Mouse (Mus musculus) intestine, postnatal 0 days (tissue): ENCODE measurements around the gene Cacna1c. TPM values are rescaled to one million over a fixed set of nuclear protein-coding genes. Genes with fewer than 3 reads are reported as not detected.

Source experiments
- ATAC-seq: fragments of 200-750 bp; cut with Nextera tagmentation; 2 replicates; pipeline ENCODE4 v1.8.0; 2017; ENCODE audit warnings: mild to moderate bottlenecking, moderate TSS enrichment, moderate library complexity
- H3K27ac ChIP-seq: fragments of 300-500 bp; sonication (generic); 2 replicates; pipeline ENCODE4 v1.5.1; 2014; ENCODE audit warnings: mild to moderate bottlenecking, low read depth, low read length, moderate library complexity
- H3K27me3 ChIP-seq: fragments of 300-500 bp; sonication (generic); replicated peaks from 2 replicates; pipeline ENCODE4 v1.6.1; 2014; ENCODE audit warnings: low read length, mixed read lengths; ENCODE audit not compliant: control insufficient read depth, insufficient read depth
- H3K36me3 ChIP-seq: fragments of 300-500 bp; sonication (generic); 2 replicates; pipeline ENCODE4 v1.6.1; 2014; ENCODE audit warnings: mild to moderate bottlenecking, moderate library complexity; ENCODE audit not compliant: control insufficient read depth, insufficient read depth
- H3K4me1 ChIP-seq: fragments of 300-500 bp; sonication (generic); replicated peaks from 2 replicates; pipeline ENCODE4 v1.6.1; 2014; ENCODE audit warnings: antibody characterized with exemption, low read length, mixed read lengths; ENCODE audit not compliant: control insufficient read depth, insufficient read depth
- H3K4me2 ChIP-seq: fragments of 300-500 bp; sonication (generic); replicated peaks from 2 replicates; pipeline ENCODE4 v1.6.1; 2014; ENCODE audit warnings: low read depth, mild to moderate bottlenecking, moderate library complexity
- H3K4me3 ChIP-seq: fragments of 300-500 bp; sonication (generic); 2 replicates; pipeline ENCODE4 v1.5.1; 2014; ENCODE audit warnings: low read depth, low read length
- H3K9ac ChIP-seq: fragments of 300-500 bp; sonication (generic); 2 replicates; pipeline ENCODE4 v1.6.1; 2014; ENCODE audit warnings: mild to moderate bottlenecking, low read depth, low read length
- H3K9me3 ChIP-seq: fragments of 300-500 bp; sonication (generic); 2 replicates; pipeline ENCODE4 v1.6.1; 2016; ENCODE audit warnings: mixed run types; ENCODE audit not compliant: control insufficient read depth
- CTCF ChIP-seq: sonication (generic); IDR thresholded peaks from 2 replicates; pipeline ENCODE4 v1.5.1; 2016; ENCODE audit warnings: low read depth, mild to moderate bottlenecking, control low read depth, antibody characterized with exemption, moderate library complexity
- WGBS: fragments of 180-500 bp; shearing (Covaris S2); extraction: QIAGEN DNeasy Blood & Tissue Kit; methylation state at CpG from one replicate; pipeline ENCODE4 v1.1.7; 2014; 5-methylcytosine and 5-hydroxymethylcytosine counted together
- polyA plus RNA-seq: library from polyadenylated mRNA; unstranded; fragments of >200 nt; fragmentation: Nextera tagmentation; extraction: Ambion mirVana; gene quantifications from 2 replicates; pipeline ENCODE4 v1.2.1, GENCODE M21; 2015

The Cacna1c gene
- polyA plus RNA-seq, 1 experiment from 2014 or later: 1.2 TPM

GRCm38 (mm10) chr6:118958529-118958928 lies 237.7 kb downstream of the Cacna1c start:
- Histone ChIP-seq H3K4me3 (no peak overlapping the region), H3K9ac (no peak overlapping the region), H3K36me3 (no peaks in the 10 kb centered on the region), H3K4me1 (0 out of 2 replicates have a peak, but pooled peaks cover 7% of the 10 kb centered on the region), H3K27ac (no peak overlapping the region), H3K9me3 (no peaks in the 10 kb centered on the region), H3K4me2 (no peak overlapping the region), H3K27me3 (no peaks in the 10 kb centered on the region)
- no peak for ATAC-seq
- no peak for TF ChIP-seq CTCF
- 96% methylated on average over 9 of the region's 9 CpGs for WGBS

- no peak for ATAC-seq
- H3K4me1 ChIP-seq: no peaks in the 10 kb centered on the region
These were observed 240.0 kb downstream of the Cacna1c start for GRCm38 (mm10) chr6:118956234-118956633.

GRCm38 (mm10) chr6:118955777-118956176 lies 240.4 kb downstream of the Cacna1c start:
- no peak overlapping the region for H3K4me2 ChIP-seq
- no peak for TF ChIP-seq CTCF
- H3K27ac ChIP-seq: no peak overlapping the region
- H3K27me3 ChIP-seq: no peaks in the 10 kb centered on the region
- no peaks in the 10 kb centered on the region for H3K9me3 ChIP-seq
- H3K36me3 ChIP-seq: no peaks in the 10 kb centered on the region
- H3K4me3 ChIP-seq: no peak overlapping the region
- no peaks in the 10 kb centered on the region for H3K4me1 ChIP-seq
- ATAC-seq: no peak
- no peak overlapping the region for H3K9ac ChIP-seq

More at GRCm38 (mm10) chr6:118956234-118956633, 240.0 kb downstream of the Cacna1c start:
- Histone ChIP-seq H3K4me2 (no peak overlapping the region), H3K4me3 (no peak overlapping the region), H3K9ac (no peak overlapping the region), H3K27ac (no peak overlapping the region), H3K36me3 (no peaks in the 10 kb centered on the region), H3K9me3 (no peaks in the 10 kb centered on the region), H3K27me3 (no peaks in the 10 kb centered on the region)
- TF ChIP-seq CTCF: no peak
- 88% methylated on average over 4 of the region's 4 CpGs for WGBS

- Histone ChIP-seq H3K27ac (no peak overlapping the region), H3K4me1 (no peaks in the 10 kb centered on the region), H3K36me3 (no peaks in the 10 kb centered on the region), H3K9me3 (no peaks in the 10 kb centered on the region), H3K9ac (no peak overlapping the region), H3K4me3 (no peak overlapping the region), H3K27me3 (no peaks in the 10 kb centered on the region), H3K4me2 (no peak overlapping the region)
- WGBS: 56% methylated on average over 7 of the region's 7 CpGs
- TF ChIP-seq CTCF: no peak
- ATAC-seq: no peak
These were observed 241.1 kb downstream of the Cacna1c start for GRCm38 (mm10) chr6:118954988-118955554.

GRCm38 (mm10) chr6:118952377-118952776 lies 243.8 kb downstream of the Cacna1c start:
- ATAC-seq: no peak
- 81% methylated on average over 9 of the region's 9 CpGs for WGBS
- no peak overlapping the region for H3K9ac ChIP-seq

GRCm38 (mm10) chr6:118950190-118950589 lies 246.0 kb downstream of the Cacna1c start:
- H3K4me3 ChIP-seq: no peak overlapping the region
- 54% methylated on average over 13 of the region's 13 CpGs for WGBS
- no peak overlapping the region for H3K27ac ChIP-seq
- H3K4me1 ChIP-seq: no peaks in the 10 kb centered on the region
- no peak for TF ChIP-seq CTCF
- H3K4me2 ChIP-seq: no peak overlapping the region
- H3K27me3 ChIP-seq: no peaks in the 10 kb centered on the region
- no peak overlapping the region for H3K9ac ChIP-seq
- H3K36me3 ChIP-seq: no peaks in the 10 kb centered on the region
- ATAC-seq: no peak
- no peaks in the 10 kb centered on the region for H3K9me3 ChIP-seq

More at GRCm38 (mm10) chr6:118952377-118952776, 243.8 kb downstream of the Cacna1c start:
- Histone ChIP-seq H3K9me3 (no peaks in the 10 kb centered on the region), H3K4me2 (no peak overlapping the region), H3K36me3 (no peaks in the 10 kb centered on the region), H3K4me1 (no peaks in the 10 kb centered on the region), H3K27ac (no peak overlapping the region), H3K4me3 (no peak overlapping the region), H3K27me3 (no peaks in the 10 kb centered on the region)
- no peak for TF ChIP-seq CTCF

GRCm38 (mm10) chr6:118947286-118947685 lies 248.9 kb downstream of the Cacna1c start:
- Histone ChIP-seq H3K9ac (no peak overlapping the region), H3K9me3 (no peaks in the 10 kb centered on the region), H3K4me2 (no peak overlapping the region), H3K27ac (no peak overlapping the region), H3K27me3 (no peaks in the 10 kb centered on the region), H3K36me3 (no peaks in the 10 kb centered on the region), H3K4me3 (no peak overlapping the region), H3K4me1 (no peaks in the 10 kb centered on the region)
- WGBS: 69% methylated on average over 8 of the region's 8 CpGs
- TF ChIP-seq CTCF: no peak
- ATAC-seq: no peak
